Mouse (Mus musculus) kidney, embryonic 16.5 days (tissue): ENCODE results near the gene Gadd45gip1. TPM values are rescaled to one million over a fixed set of nuclear protein-coding genes. Genes with fewer than 3 reads are reported as not detected.
"Not testable (repeated sequence)": the region's sequence is repeated elsewhere in the genome, so short reads cannot be mapped to it uniquely, and the experiment has no call there.

ENCODE experiments used
- ATAC-seq: fragments of 200-750 bp; cut with Nextera tagmentation; 2 replicates; pipeline ENCODE4 v1.8.0; 2017; ENCODE audit warnings: moderate TSS enrichment; ENCODE audit not compliant: low FRiP score, low TSS enrichment
- H3K27ac ChIP-seq: fragments of 300-500 bp; sonication (generic); 2 replicates; pipeline ENCODE4 v1.5.1; 2014; ENCODE audit warnings: low read length
- H3K27me3 ChIP-seq: fragments of 300-500 bp; sonication (generic); 2 replicates; pipeline ENCODE4 v1.6.1; 2014; ENCODE audit warnings: low read length, control low read depth, mixed read lengths; ENCODE audit not compliant: insufficient read depth
- H3K36me3 ChIP-seq: fragments of 300-500 bp; sonication (generic); 2 replicates; pipeline ENCODE4 v1.6.1; 2014; ENCODE audit warnings: low read length, control low read depth, mixed read lengths; ENCODE audit not compliant: insufficient read depth
- H3K4me1 ChIP-seq: fragments of 300-500 bp; sonication (generic); 2 replicates; pipeline ENCODE4 v1.6.1; 2014; ENCODE audit warnings: low read length, control low read depth, mixed read lengths; ENCODE audit not compliant: insufficient read depth
- H3K4me2 ChIP-seq: fragments of 300-500 bp; sonication (generic); replicated peaks from 2 replicates; pipeline ENCODE4 v1.6.1; 2014; ENCODE audit warnings: low read depth, low read length
- H3K4me3 ChIP-seq: fragments of 300-500 bp; sonication (generic); 2 replicates; pipeline ENCODE4 v1.5.1; 2014; ENCODE audit warnings: mild to moderate bottlenecking, low read length
- H3K9ac ChIP-seq: fragments of 300-500 bp; sonication (generic); replicated peaks from 2 replicates; pipeline ENCODE4 v1.6.1; 2014; ENCODE audit warnings: low read length
- H3K9me3 ChIP-seq: fragments of 300-500 bp; sonication (generic); 2 replicates; pipeline ENCODE4 v1.6.1; 2016; ENCODE audit warnings: low read length, control low read depth
- WGBS: fragments of 180-500 bp; shearing (Covaris S2); extraction: QIAGEN DNeasy Blood & Tissue Kit; methylation state at CpG from one replicate; pipeline ENCODE4 v1.1.7; 2014; 5-methylcytosine and 5-hydroxymethylcytosine counted together
- polyA plus RNA-seq: library from polyadenylated mRNA; unstranded; fragments of >200 nt; fragmentation: Nextera tagmentation; extraction: Ambion mirVana; gene quantifications from 2 replicates; pipeline ENCODE4 v1.2.1, GENCODE M21; 2015

Gene Gadd45gip1
- polyA plus RNA-seq, 1 experiment from 2014 or later = 49.7 TPM

GRCm38 (mm10) chr8:84823653-84824052, 7.7 kb upstream of the Gadd45gip1 start:
- peak overlapping the region; percentile 43 for H3K4me2 ChIP-seq
- no peak overlapping the region for H3K27ac ChIP-seq
- WGBS = 0% methylated on average over 18 of the region's 18 CpGs
- peak; percentile 85; the same call in 1 of the 2 replicates for ATAC-seq
- no peak overlapping the region for H3K4me3 ChIP-seq
- no peaks in the 10 kb centered on the region for H3K36me3 ChIP-seq
- no peaks in the 10 kb centered on the region for H3K4me1 ChIP-seq
- H3K9me3 ChIP-seq = no peaks in the 10 kb centered on the region
- no peaks in the 10 kb centered on the region for H3K27me3 ChIP-seq
- peak overlapping the region; percentile 11; the same call in 1 of the 2 replicates for H3K9ac ChIP-seq

GRCm38 (mm10) chr8:84825636-84826035, 5.7 kb upstream of the Gadd45gip1 start:
- Histone ChIP-seq H3K27me3 (no peaks in the 10 kb centered on the region), H3K36me3 (no peaks in the 10 kb centered on the region), H3K27ac (no peak overlapping the region), H3K9ac (no peak overlapping the region), H3K4me3 (no peak overlapping the region), H3K9me3 (no peaks in the 10 kb centered on the region), H3K4me2 (no peak overlapping the region), H3K4me1 (no peaks in the 10 kb centered on the region)
- no peak for ATAC-seq
- WGBS = 44% methylated on average over 4 of the region's 4 CpGs

GRCm38 (mm10) chr8:84826518-84826917, 4.8 kb upstream of the Gadd45gip1 start:
- H3K4me2 ChIP-seq, H3K4me3 ChIP-seq, H3K9ac ChIP-seq, H3K27me3 ChIP-seq, H3K36me3 ChIP-seq, ATAC-seq, H3K27ac ChIP-seq, H3K9me3 ChIP-seq, H3K4me1 ChIP-seq: not testable (repeated sequence)
- 93% methylated on average over 1 of the region's 2 CpGs for WGBS

- under 1% methylated on average over 58 of the region's 59 CpGs for WGBS
- Histone ChIP-seq H3K27me3 (no peaks in the 10 kb centered on the region), H3K27ac (peak overlapping the region; percentile 88), H3K9ac (peak overlapping the region; percentile 100), H3K9me3 (no peaks in the 10 kb centered on the region), H3K36me3 (peaks cover 35% of the 10 kb centered on the region), H3K4me1 (peaks cover 16% of the 10 kb centered on the region), H3K4me3 (peak overlapping the region; percentile 85), H3K4me2 (peak overlapping the region; percentile 62)
- ATAC-seq = peak; percentile 75
Measured at GRCm38 (mm10) chr8:84832034-84832717, 854 bp downstream of the Gadd45gip1 start.

GRCm38 (mm10) chr8:84832759-84833742, 1.7 kb downstream of the Gadd45gip1 start:
- WGBS = 52% methylated on average over 10 of the region's 10 CpGs
- no peak for ATAC-seq
- Histone ChIP-seq H3K27me3 (no peaks in the 10 kb centered on the region), H3K9ac (peak overlapping the region; percentile 100), H3K9me3 (no peaks in the 10 kb centered on the region), H3K27ac (peak overlapping the region; percentile 88), H3K4me3 (peak overlapping the region; percentile 85), H3K4me2 (peak overlapping the region; percentile 62), H3K36me3 (peaks cover 43% of the 10 kb centered on the region), H3K4me1 (peaks cover 25% of the 10 kb centered on the region)

GRCm38 (mm10) chr8:84834002-84834865, 2.9 kb downstream of the Gadd45gip1 start:
- no peak overlapping the region for H3K4me3 ChIP-seq
- 86% methylated on average over 19 of the region's 19 CpGs for WGBS
- no peak overlapping the region for H3K4me2 ChIP-seq
- peaks cover 46% of the 10 kb centered on the region for H3K36me3 ChIP-seq
- no peak overlapping the region for H3K9ac ChIP-seq
- no peak overlapping the region for H3K27ac ChIP-seq
- ATAC-seq = no peak
- no peaks in the 10 kb centered on the region for H3K9me3 ChIP-seq
- peaks cover 29% of the 10 kb centered on the region for H3K4me1 ChIP-seq
- no peaks in the 10 kb centered on the region for H3K27me3 ChIP-seq

- H3K4me2 ChIP-seq = no peak overlapping the region
- 71% methylated on average over 10 of the region's 10 CpGs for WGBS
- no peak overlapping the region for H3K9ac ChIP-seq
- H3K27ac ChIP-seq = no peak overlapping the region
- H3K4me1 ChIP-seq = peaks cover 35% of the 10 kb centered on the region
- no peaks in the 10 kb centered on the region for H3K9me3 ChIP-seq
- peaks cover 46% of the 10 kb centered on the region for H3K36me3 ChIP-seq
- no peak for ATAC-seq
- H3K27me3 ChIP-seq = no peaks in the 10 kb centered on the region
- H3K4me3 ChIP-seq = no peak overlapping the region
Measured at GRCm38 (mm10) chr8:84834866-84835855, 3.8 kb downstream of the Gadd45gip1 start.

GRCm38 (mm10) chr8:84837149-84837911, 6.0 kb downstream of the Gadd45gip1 start:
- Histone ChIP-seq H3K9me3 (no peaks in the 10 kb centered on the region), H3K9ac (no peak overlapping the region; the same call in 1 of the 2 replicates), H3K27ac (peak overlapping the region; percentile 13; the same call in 1 of the 2 replicates), H3K36me3 (peaks cover 57% of the 10 kb centered on the region), H3K4me3 (no peak overlapping the region), H3K27me3 (no peaks in the 10 kb centered on the region), H3K4me1 (peaks cover 35% of the 10 kb centered on the region), H3K4me2 (no peak overlapping the region)
- ATAC-seq = peak; percentile 40; the same call in 1 of the 2 replicates
- 32% methylated on average over 8 of the region's 8 CpGs for WGBS
